Comparison of ENCODE assay signal across 27 mouse cellular contexts in genomic region chr7:49240461-49240860, GRCm38 (mm10).
DNase-seq lines count a peak whose midpoint lies in the region; ATAC-seq lines count a peak whose summit lies in the region.
"Had no signal": no experiment of that assay in that cellular context is flagged by ENCODE, and none has a peak within 500 bp of the region (broad histone marks: within the 10 kb centered on the region; RNA-seq: fewer than 3 reads in every experiment).

No protein-coding gene starts in this region.

- H3K4me3 ChIP-seq in hindbrain, embryonic 16.5 days (ENCODE audit: low read length), result no peak overlapping the region
- H3K4me3 ChIP-seq: embryonic facial prominence, embryonic 10.5 days; embryonic facial prominence, embryonic 12.5 days; forebrain, embryonic 13.5 days; forebrain, embryonic 15.5 days had no signal

- no peaks in the 10 kb centered on the region for H3K9me3 ChIP-seq in hindbrain, embryonic 16.5 days (ENCODE audit: control insufficient read depth, low read length)
- H3K9me3 ChIP-seq: embryonic facial prominence, embryonic 10.5 days; embryonic facial prominence, embryonic 12.5 days; forebrain, embryonic 13.5 days; forebrain, embryonic 15.5 days had no signal

- no peak overlapping the region for H3K4me2 ChIP-seq in hindbrain, embryonic 16.5 days (ENCODE audit: low read length)
- H3K4me2 ChIP-seq: embryonic facial prominence, embryonic 12.5 days; forebrain, embryonic 13.5 days; forebrain, embryonic 15.5 days had no signal

- H3K9ac ChIP-seq in hindbrain, embryonic 16.5 days (ENCODE audit: low read depth, low read length), result no peak overlapping the region
- H3K9ac ChIP-seq: embryonic facial prominence, embryonic 12.5 days; forebrain, embryonic 13.5 days; forebrain, embryonic 15.5 days; forebrain, postnatal 0 days had no signal

- peaks cover 3% of the 10 kb centered on the region for H3K4me1 ChIP-seq in hindbrain, embryonic 16.5 days (ENCODE audit: control insufficient read depth, insufficient read depth, low read depth, low read length)

- no peaks in the 10 kb centered on the region for H3K27me3 ChIP-seq in hindbrain, embryonic 16.5 days (replicated peaks; ENCODE audit: control insufficient read depth, insufficient read depth, low read length)
- H3K27me3 ChIP-seq: embryonic facial prominence, embryonic 12.5 days; forebrain, embryonic 15.5 days; Patski had no signal

- no peak overlapping the region for H3K27ac ChIP-seq in hindbrain, embryonic 16.5 days (ENCODE audit: low read depth, low read length)
- H3K27ac ChIP-seq: embryonic facial prominence, embryonic 10.5 days; embryonic facial prominence, embryonic 12.5 days; forebrain, embryonic 13.5 days; forebrain, embryonic 15.5 days had no signal

- 81% methylated on average over 7 of the region's 7 CpGs for WGBS in hindbrain, embryonic 16.5 days

- no peaks in the 10 kb centered on the region for H3K36me3 ChIP-seq in hindbrain, embryonic 16.5 days (ENCODE audit: control insufficient read depth, insufficient read depth, low read length)
- H3K36me3 ChIP-seq: embryonic facial prominence, embryonic 10.5 days; embryonic facial prominence, embryonic 12.5 days; forebrain, embryonic 15.5 days; G1E had no signal

- peak; percentile 92 for ATAC-seq in common myeloid progenitor, adult 5-6 weeks (replicated peaks; ENCODE audit: low read depth, poor library complexity, severe bottlenecking)
- peak; percentile 80 to 81 for ATAC-seq in hematopoietic stem cell, adult 5-6 weeks (replicated peaks in 1 of 2; ENCODE audit: insufficient read depth in 1 of 2, low FRiP score in 2 of 2, low TSS enrichment in 1 of 2, low read depth in 1 of 2, poor library complexity in 2 of 2, severe bottlenecking in 2 of 2)
- ATAC-seq in megakaryocyte progenitor cell, adult 5-6 weeks (replicated peaks; ENCODE audit: poor library complexity), result peak; percentile 73
- no peak for ATAC-seq in hindbrain, embryonic 16.5 days
- no peak for ATAC-seq in cerebellum, adult (ENCODE audit: insufficient number of reproducible peaks, low FRiP score, low TSS enrichment)
- ATAC-seq in megakaryocyte-erythroid progenitor cell, adult 5-6 weeks (replicated peaks; ENCODE audit: low FRiP score, low TSS enrichment, poor library complexity, severe bottlenecking), result no peak
- ATAC-seq: activated CD4-positive, CD25-positive, alpha-beta regulatory T cell, adult 4 months; CD4-positive, CD25-positive, alpha-beta regulatory T cell, adult 4 months; forebrain, embryonic 13.5 days; forebrain, embryonic 15.5 days; forebrain, postnatal 0 days; Patski had no signal

- peak; percentile 51 for DNase-seq in 416B (ENCODE audit: low read depth)
- DNase-seq in kidney, postnatal 36 days, result no peak
- DNase-seq: adrenal gland, adult 8-10 months; adrenal gland, postnatal 14 days; adrenal gland, postnatal 36 days; B cell, adult 2 months; cerebellum, adult 11 months; cerebellum, adult 18-20 months; cerebellum, adult 8-10 months; cerebellum, adult 9-11 months; cerebellum, postnatal 14 days; cerebellum, postnatal 36 days; forebrain, postnatal 0 days had no signal

Comparison
In these comparisons a context has a peak if more than half of its experiments do, and no peak if none do; other contexts are left out.
1. ATAC-seq: peak in common myeloid progenitor, adult 5-6 weeks (single experiment), hematopoietic stem cell, adult 5-6 weeks (2 of 2) and megakaryocyte progenitor cell, adult 5-6 weeks (single experiment); none in hindbrain, embryonic 16.5 days (single experiment), cerebellum, adult (single experiment) and megakaryocyte-erythroid progenitor cell, adult 5-6 weeks (single experiment).